Mouse (Mus musculus): ENCODE measurements around the gene Ubqlnl. TPM values are rescaled to one million over a fixed set of nuclear protein-coding genes. Genes with fewer than 3 reads are reported as not detected.

Gene Ubqlnl
- polyA plus RNA-seq, 1 experiment from 2014 or later = not detected

DNA sequence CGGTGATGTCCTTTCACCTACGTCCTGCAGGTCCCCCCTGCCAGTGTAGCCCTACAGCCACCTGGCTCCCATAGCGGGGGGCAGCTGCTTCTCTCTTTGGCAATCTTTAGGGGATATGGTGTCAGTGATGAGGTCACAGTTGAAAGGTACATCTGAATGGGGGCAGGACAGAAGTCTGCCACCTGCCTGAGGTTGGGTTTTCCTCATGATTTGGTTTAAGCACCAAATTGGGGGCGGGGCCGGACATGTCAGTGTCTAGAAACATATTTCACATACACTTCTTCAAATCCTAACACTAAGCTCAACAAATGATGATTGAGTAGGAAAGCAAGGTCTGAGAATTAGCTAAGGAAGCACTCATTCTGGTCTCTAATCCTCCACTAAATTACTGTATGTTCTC lies 20.6 kb downstream of the Ubqlnl start, which contains the start of gene Ubqln5:
Ubqln5 (minus strand) TSS at position 101 of the 400 bp plus-strand sequence.
- no peak for TF ChIP-seq CTCF (IDR thresholded peaks at IDR 0.05)
- TF ChIP-seq EP300 (IDR thresholded peaks at IDR 0.05) = no peak
- ATAC-seq (no peak), DNase-seq (ENCODE audit: low spot score) (no peak)
- H3K27me3 ChIP-seq (replicated peaks; ENCODE audit: insufficient read depth, low read length) = no peaks in the 10 kb centered on the region
- no peaks in the 10 kb centered on the region for H3K4me1 ChIP-seq (ENCODE audit: insufficient read depth, low read depth, low read length)
- H3K9ac ChIP-seq (replicated peaks; ENCODE audit: low read depth) = no peak within 1 kb of the TSS
- H3K9me3 ChIP-seq (ENCODE audit: low read length) = no peaks in the 10 kb centered on the region
- H3K4me2 ChIP-seq (replicated peaks; ENCODE audit: low read depth, low read length) = no peak within 1 kb of the TSS
- H3K27ac ChIP-seq (ENCODE audit: low read length) = no peak within 1 kb of the TSS
- no peak within 1 kb of the TSS for H3K4me3 ChIP-seq (ENCODE audit: low read depth, low read length)
- no peaks in the 10 kb centered on the region for H3K36me3 ChIP-seq (ENCODE audit: insufficient read depth, low read length)
- WGBS = 85% methylated on average over 5 of the region's 5 CpGs

DNA sequence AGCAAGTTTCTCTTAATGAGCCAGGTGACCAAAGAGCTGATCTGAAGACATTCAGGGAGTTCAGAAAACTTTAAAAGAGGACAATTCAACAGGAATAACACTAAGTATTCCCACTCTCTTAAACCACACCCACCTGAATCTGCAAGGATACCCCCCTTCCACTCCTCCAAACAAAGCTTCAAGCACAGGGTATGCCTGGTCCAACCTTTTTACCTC lies 45.7 kb downstream of the Ubqlnl start, which contains the start of gene Olfr646:
Olfr646 (plus strand) TSS at position 117 of the 216 bp plus-strand sequence.
- Histone ChIP-seq H3K9me3 (ENCODE audit: low read length) (no peaks in the 10 kb centered on the region), H3K4me1 (ENCODE audit: insufficient read depth, low read depth, low read length) (no peaks in the 10 kb centered on the region), H3K27me3 (replicated peaks; ENCODE audit: insufficient read depth, low read length) (no peaks in the 10 kb centered on the region), H3K4me2 (replicated peaks; ENCODE audit: low read depth, low read length) (no peak within 1 kb of the TSS), H3K4me3 (ENCODE audit: low read depth, low read length) (no peak within 1 kb of the TSS), H3K36me3 (ENCODE audit: insufficient read depth, low read length) (no peaks in the 10 kb centered on the region), H3K27ac (ENCODE audit: low read length) (no peak within 1 kb of the TSS), H3K9ac (replicated peaks; ENCODE audit: low read depth) (no peak within 1 kb of the TSS)
- DNase-seq (ENCODE audit: low spot score) (no peak), ATAC-seq (no peak)
- TF ChIP-seq EP300 (IDR thresholded peaks at IDR 0.05) = no peak
- no peak for TF ChIP-seq CTCF (IDR thresholded peaks at IDR 0.05)

DNA sequence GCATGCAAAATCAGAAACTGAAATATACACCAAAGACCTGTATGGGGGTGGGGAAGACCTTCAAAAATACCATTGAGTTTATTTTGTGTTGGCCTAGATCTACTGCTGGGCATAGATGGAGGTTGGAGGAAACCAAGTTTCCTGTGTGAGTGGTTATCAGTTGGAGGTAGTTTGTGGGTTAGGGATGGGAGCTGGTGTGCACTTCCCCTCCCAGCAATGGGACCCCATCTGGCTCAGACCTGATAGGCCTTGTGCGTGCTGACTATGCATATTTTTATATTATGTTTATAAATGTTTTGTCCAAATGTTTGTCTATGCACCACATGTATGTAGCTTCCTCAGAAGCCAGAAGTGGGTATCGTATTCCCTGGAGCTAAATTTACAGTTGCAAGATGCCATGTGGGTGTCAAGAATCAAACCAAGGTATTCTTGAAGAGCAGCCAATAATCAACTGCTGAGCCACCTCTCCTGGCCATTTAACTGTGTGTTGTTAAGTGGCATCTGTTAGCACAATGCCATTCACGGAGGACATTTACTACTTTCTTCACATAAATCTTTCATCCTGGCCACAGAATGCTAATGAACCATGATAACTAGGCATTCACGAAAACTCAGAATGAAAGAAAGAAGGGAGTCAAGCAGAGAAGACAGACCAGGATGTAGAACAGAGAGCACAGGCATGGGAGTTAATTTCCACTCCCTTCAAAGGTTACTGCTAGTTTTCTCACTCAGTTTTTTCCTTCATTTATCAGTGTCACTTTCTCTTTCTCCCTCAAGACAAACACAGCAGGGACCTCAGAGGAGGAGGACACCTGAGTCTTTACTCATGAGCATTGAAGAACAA lies 46.2 kb downstream of the Ubqlnl start:
- H3K9me3 ChIP-seq (ENCODE audit: low read length) = no peaks in the 10 kb centered on the region
- DNase-seq (ENCODE audit: low spot score) (no peak), ATAC-seq (no peak)
- no peaks in the 10 kb centered on the region for H3K36me3 ChIP-seq (ENCODE audit: insufficient read depth, low read length)
- no peaks in the 10 kb centered on the region for H3K4me1 ChIP-seq (ENCODE audit: insufficient read depth, low read depth, low read length)
- 67% methylated on average over 4 of the region's 4 CpGs for WGBS
- no peak overlapping the region for H3K27ac ChIP-seq (ENCODE audit: low read length)
- TF ChIP-seq EP300 (IDR thresholded peaks at IDR 0.05) (no peak), CTCF (IDR thresholded peaks at IDR 0.05) (no peak)
- H3K4me2 ChIP-seq (replicated peaks; ENCODE audit: low read depth, low read length) = no peak overlapping the region
- no peak overlapping the region for H3K4me3 ChIP-seq (ENCODE audit: low read depth, low read length)
- no peak overlapping the region for H3K9ac ChIP-seq (replicated peaks; ENCODE audit: low read depth)
- no peaks in the 10 kb centered on the region for H3K27me3 ChIP-seq (replicated peaks; ENCODE audit: insufficient read depth, low read length)

Other genes with a start within 250 kb of the Ubqlnl start
- 0.05 TPM in 1 of 2 replicates, not detected in the other for gene Olfr65, start 247.1 kb downstream of the Ubqlnl start, polyA plus RNA-seq (2015; fragmentation: Nextera tagmentation; extraction: Ambion mirVana)
- gene Olfr631, start 221.7 kb downstream of the Ubqlnl start, polyA plus RNA-seq (2015; fragmentation: Nextera tagmentation; extraction: Ambion mirVana) = not detected in 2 replicates
- not detected in 2 replicates for gene Olfr632, start 216.2 kb downstream of the Ubqlnl start, polyA plus RNA-seq (2015; fragmentation: Nextera tagmentation; extraction: Ambion mirVana)
- gene Olfr633, start 206.1 kb downstream of the Ubqlnl start, polyA plus RNA-seq (2015; fragmentation: Nextera tagmentation; extraction: Ambion mirVana) = not detected in 2 replicates
- gene Olfr635, start 179.4 kb downstream of the Ubqlnl start, polyA plus RNA-seq (2015; fragmentation: Nextera tagmentation; extraction: Ambion mirVana) = not detected in 2 replicates
- not detected in 2 replicates for gene Olfr638, start 151.8 kb downstream of the Ubqlnl start, polyA plus RNA-seq (2015; fragmentation: Nextera tagmentation; extraction: Ambion mirVana)
- not detected in 2 replicates for gene Olfr639, start 133.3 kb downstream of the Ubqlnl start, polyA plus RNA-seq (2015; fragmentation: Nextera tagmentation; extraction: Ambion mirVana)
- gene Olfr640, start 125.0 kb downstream of the Ubqlnl start, polyA plus RNA-seq (2015; fragmentation: Nextera tagmentation; extraction: Ambion mirVana) = not detected in 2 replicates
- gene Olfr641, start 115.1 kb downstream of the Ubqlnl start, polyA plus RNA-seq (2015; fragmentation: Nextera tagmentation; extraction: Ambion mirVana) = not detected in 2 replicates
- gene Olfr642, start 97.9 kb downstream of the Ubqlnl start, polyA plus RNA-seq (2015; fragmentation: Nextera tagmentation; extraction: Ambion mirVana) = not detected in 2 replicates
- gene 4930516K23Rik, start 89.1 kb downstream of the Ubqlnl start, polyA plus RNA-seq (2015; fragmentation: Nextera tagmentation; extraction: Ambion mirVana) = not detected in 2 replicates
- gene Olfr644, start 78.7 kb downstream of the Ubqlnl start, polyA plus RNA-seq (2015; fragmentation: Nextera tagmentation; extraction: Ambion mirVana) = not detected in 2 replicates
- not detected in 2 replicates for gene Olfr645, start 65.1 kb downstream of the Ubqlnl start, polyA plus RNA-seq (2015; fragmentation: Nextera tagmentation; extraction: Ambion mirVana)
- not detected in 2 replicates for gene Olfr646, start 45.7 kb downstream of the Ubqlnl start, polyA plus RNA-seq (2015; fragmentation: Nextera tagmentation; extraction: Ambion mirVana)
- gene Ubqln5, start 20.7 kb downstream of the Ubqlnl start, polyA plus RNA-seq (2015; fragmentation: Nextera tagmentation; extraction: Ambion mirVana) = not detected in 2 replicates
- gene Olfr643, start 13.2 kb downstream of the Ubqlnl start, polyA plus RNA-seq (2015; fragmentation: Nextera tagmentation; extraction: Ambion mirVana) = not detected in 2 replicates
- gene Ubqln3, start 7.3 kb downstream of the Ubqlnl start, polyA plus RNA-seq (2015; fragmentation: Nextera tagmentation; extraction: Ambion mirVana) = not detected in 2 replicates
- gene Olfm5, start 14.3 kb upstream of the Ubqlnl start, polyA plus RNA-seq (2015; fragmentation: Nextera tagmentation; extraction: Ambion mirVana) = not detected in 2 replicates
- gene Olfr648, start 32.8 kb upstream of the Ubqlnl start, polyA plus RNA-seq (2015; fragmentation: Nextera tagmentation; extraction: Ambion mirVana) = 0.13 TPM in 1 of 2 replicates, not detected in the other
- gene Olfr649, start 45.4 kb upstream of the Ubqlnl start, polyA plus RNA-seq (2015; fragmentation: Nextera tagmentation; extraction: Ambion mirVana) = not detected in 2 replicates
- 0.61 and 1.1 TPM in 2 replicates for gene Trim6, start 68.2 kb upstream of the Ubqlnl start, polyA plus RNA-seq (2015; fragmentation: Nextera tagmentation; extraction: Ambion mirVana)
- 6.5 and 7.3 TPM in 2 replicates for gene Trim34a, start 93.9 kb upstream of the Ubqlnl start, polyA plus RNA-seq (2015; fragmentation: Nextera tagmentation; extraction: Ambion mirVana)
- gene Trim5, start 137.5 kb upstream of the Ubqlnl start, polyA plus RNA-seq (2015; fragmentation: Nextera tagmentation; extraction: Ambion mirVana) = 1.1 and 1.6 TPM in 2 replicates
- 10.8 and 11.7 TPM in 2 replicates for gene Trim12a, start 164.9 kb upstream of the Ubqlnl start, polyA plus RNA-seq (2015; fragmentation: Nextera tagmentation; extraction: Ambion mirVana)
- gene Trim34b, start 178.9 kb upstream of the Ubqlnl start, polyA plus RNA-seq (2015; fragmentation: Nextera tagmentation; extraction: Ambion mirVana) = 0.07 TPM in 1 of 2 replicates, not detected in the other
- 3.1 and 3.6 TPM in 2 replicates for gene Trim12c, start 202.8 kb upstream of the Ubqlnl start, polyA plus RNA-seq (2015; fragmentation: Nextera tagmentation; extraction: Ambion mirVana)
- gene Trim30b, start 219.3 kb upstream of the Ubqlnl start, polyA plus RNA-seq (2015; fragmentation: Nextera tagmentation; extraction: Ambion mirVana) = 0.52 and 0.75 TPM in 2 replicates